Mouse (Mus musculus): ENCODE measurements around the gene Efhb.

Efhb gene

GRCm38 (mm10) chr17:53462603-53463495 is at the start of gene Efhb:
Gene Efhb (minus strand): TSS chr17:53463321.
- DNase-seq: peak; percentile 93 to 94

- DNase-seq: peak; percentile 3 to 35
Observed at GRCm38 (mm10) chr17:53512311-53512951, 49.3 kb upstream of the Efhb start.

- no peak for DNase-seq
Observed at GRCm38 (mm10) chr17:53502966-53503365, 39.8 kb upstream of the Efhb start.

DNA sequence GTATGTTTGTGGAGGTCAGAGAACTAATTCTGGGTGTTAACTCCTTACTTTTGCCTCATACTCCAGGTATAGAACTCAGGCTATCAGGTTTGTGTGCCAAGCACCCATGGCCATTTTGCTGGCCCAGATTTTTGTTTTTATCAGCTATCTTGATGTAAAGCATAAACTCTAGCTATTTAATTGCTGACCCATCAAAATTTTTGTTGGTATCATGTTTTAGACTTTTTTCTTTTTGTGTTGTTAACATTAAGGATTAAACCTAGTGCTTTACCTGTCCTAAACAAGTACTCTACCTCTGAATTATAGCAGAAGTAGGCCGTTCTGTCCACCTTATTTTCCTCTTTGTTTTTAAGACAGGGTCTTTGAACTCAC is 25.9 kb upstream of the Efhb start:
- DNase-seq: no peak

GRCm38 (mm10) chr17:53488291-53489006 is 25.3 kb upstream of the Efhb start:
- no peak for DNase-seq

GRCm38 (mm10) chr17:53480433-53480832 is 17.3 kb upstream of the Efhb start:
- DNase-seq: peak in 1 of 2 experiments; percentile 4

GRCm38 (mm10) chr17:53479604-53480041 is 16.5 kb upstream of the Efhb start:
- DNase-seq: peak; percentile 66 to 81

DNA sequence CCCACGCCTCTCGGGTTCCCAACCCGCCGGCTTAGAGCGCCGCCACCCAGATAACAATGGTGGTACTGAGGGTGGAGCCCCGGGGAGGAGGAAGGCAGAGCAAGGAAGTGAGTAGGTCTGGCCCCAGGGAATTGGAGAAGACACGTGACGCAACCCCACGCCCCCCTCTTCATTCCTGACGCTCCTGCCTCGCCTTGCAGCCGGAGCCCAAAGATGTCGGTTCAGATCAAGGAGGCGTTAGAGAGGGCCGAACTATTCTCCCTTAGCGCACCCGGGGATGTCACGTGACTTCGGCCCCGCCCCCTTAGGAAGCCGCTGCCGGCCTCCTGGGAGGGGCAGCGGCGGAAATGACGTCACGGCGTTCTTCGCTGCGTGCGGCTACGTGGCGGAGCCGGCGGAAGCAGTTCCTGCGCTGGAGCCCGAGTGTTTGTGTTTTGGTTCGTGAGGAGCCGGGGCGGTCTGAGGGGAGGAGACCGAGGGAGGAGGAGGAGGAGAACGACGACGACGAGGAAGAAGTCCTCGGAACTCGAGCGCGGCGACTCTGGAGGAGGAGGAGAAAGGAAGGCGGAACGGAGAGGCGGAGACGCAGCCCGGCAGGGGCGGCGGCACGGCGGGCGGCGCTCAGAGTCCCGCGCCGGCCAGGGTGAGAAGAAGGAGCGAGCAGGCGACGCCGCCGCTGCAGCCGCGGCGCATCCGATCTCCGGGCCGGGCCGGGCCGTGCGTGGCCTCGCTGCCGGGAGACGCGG is 15.9 kb upstream of the Efhb start, which contains the start of gene Rab5a:
Gene Rab5a (plus strand): TSS at position 377 of the 746 bp plus-strand sequence.
- peak; percentile 100 for DNase-seq

- DNase-seq: no peak
Observed at GRCm38 (mm10) chr17:53478066-53478857, 15.1 kb upstream of the Efhb start.

GRCm38 (mm10) chr17:53468697-53469096 is 5.6 kb upstream of the Efhb start:
- DNase-seq: no peak

GRCm38 (mm10) chr17:53465569-53465968 is 2.4 kb upstream of the Efhb start:
- DNase-seq: peak; percentile 24 to 34

- no peak for DNase-seq
Observed at GRCm38 (mm10) chr17:53463496-53463840, 347 bp upstream of the Efhb start.

GRCm38 (mm10) chr17:53456742-53457141 is 6.4 kb downstream of the Efhb start:
- no peak for DNase-seq

DNA sequence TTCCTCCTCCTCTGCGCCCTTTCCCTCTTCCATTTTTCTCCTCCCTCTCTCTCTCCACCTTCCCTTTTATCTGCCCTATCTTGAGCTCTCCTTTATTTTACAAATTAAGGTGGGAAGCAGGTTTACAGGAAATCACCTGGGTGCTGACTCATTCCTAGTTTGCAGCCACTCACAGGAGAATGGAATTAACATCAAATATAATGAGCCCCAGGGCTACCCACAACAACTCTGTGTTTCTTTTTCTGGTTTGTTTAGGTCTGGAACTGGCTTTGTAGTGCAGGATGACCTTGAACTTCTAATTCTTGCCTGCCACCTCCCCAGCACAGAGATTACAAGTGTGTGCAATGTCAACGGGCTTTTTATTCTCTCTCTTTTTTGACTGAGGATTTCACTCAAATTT is 7.0 kb downstream of the Efhb start:
- no peak for DNase-seq

GRCm38 (mm10) chr17:53402689-53403306 is 60.3 kb downstream of the Efhb start:
- peak; percentile 56 to 63 for DNase-seq

DNA sequence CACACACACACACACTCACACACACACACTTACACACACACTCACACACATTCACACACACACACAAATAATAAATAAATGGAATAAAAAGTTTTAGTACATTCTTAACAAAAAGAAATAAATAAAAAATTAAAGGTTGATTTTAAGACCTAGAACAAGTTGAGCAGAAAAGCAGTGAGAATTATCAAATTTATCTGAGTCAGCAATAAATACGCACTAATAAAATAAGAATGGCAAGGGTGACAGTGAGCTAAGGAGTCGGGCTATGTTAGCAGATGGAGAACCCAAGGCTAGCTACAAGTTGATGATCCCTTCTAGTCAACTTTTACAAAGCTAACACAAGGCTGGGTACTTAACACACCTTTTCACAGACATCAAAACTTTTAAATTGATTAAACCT is 69.9 kb downstream of the Efhb start:
- DNase-seq: no peak

GRCm38 (mm10) chr17:53389507-53389906 is 73.6 kb downstream of the Efhb start:
- DNase-seq: peak; percentile 41 to 47

GRCm38 (mm10) chr17:53387581-53388473 is 75.3 kb downstream of the Efhb start:
- no peak for DNase-seq

DNA sequence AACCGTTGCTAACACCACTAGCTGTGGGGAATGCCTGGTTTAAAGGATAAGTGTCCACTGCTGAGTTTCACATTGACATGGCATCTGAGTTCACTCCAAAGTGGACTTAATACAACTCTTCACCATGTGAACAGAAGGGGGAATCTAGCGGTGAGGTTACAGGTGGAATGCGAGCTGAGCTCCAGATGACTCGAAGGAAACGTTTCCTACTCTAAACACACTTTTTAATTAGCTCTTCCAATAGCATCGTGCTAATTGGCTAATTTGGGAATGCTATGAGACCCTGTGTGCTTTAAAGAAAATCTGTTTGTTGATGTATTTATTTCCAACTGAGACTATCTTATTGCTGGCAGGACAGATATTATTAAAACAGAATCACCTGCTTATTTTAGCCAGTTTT is 76.3 kb downstream of the Efhb start:
- DNase-seq: no peak

DNA sequence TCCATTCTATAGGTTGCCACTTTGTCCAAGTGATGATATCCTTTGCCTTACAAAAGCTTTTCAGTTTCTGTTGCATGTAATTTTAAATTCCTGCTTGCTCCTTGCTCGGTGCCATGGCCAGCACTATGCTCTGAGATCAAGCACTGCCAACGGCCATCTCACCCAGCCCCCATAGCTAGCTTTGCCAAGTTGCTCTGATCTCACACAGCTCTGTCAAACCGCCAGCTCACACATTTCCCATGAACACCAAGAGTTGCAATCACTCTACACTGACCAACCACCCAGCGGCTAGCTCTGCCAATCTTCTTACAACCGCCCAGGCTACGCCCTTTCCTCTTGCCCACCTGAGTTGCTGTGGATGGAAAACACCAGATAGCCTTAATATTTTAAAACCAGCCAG is 99.0 kb downstream of the Efhb start:
- DNase-seq: no peak

Data from kidney, postnatal 4 days (tissue).